Mouse (Mus musculus) kidney, adult 2 months (tissue): ENCODE measurements around the gene Cenpv. TPM values are rescaled to one million over a fixed set of nuclear protein-coding genes. Genes with fewer than 3 reads are reported as not detected.
"Not testable (repeated sequence)": the region's sequence is repeated elsewhere in the genome, so short reads cannot be mapped to it uniquely, and the experiment has no call there.

ENCODE experiments used
- DNase-seq: peaks from one replicate; pipeline ENCODE4 v3.0.0; 2021
- H3K27ac ChIP-seq: fragments of 200-500 bp; 2 replicates; pipeline ENCODE4 v1.5.1; 2012; ENCODE audit warnings: low read depth, low read length, control low read depth, inconsistent platforms; ENCODE audit not compliant: insufficient read depth
- H3K27me3 ChIP-seq: fragments of 200-500 bp; replicated peaks from 2 replicates; pipeline ENCODE4 v1.6.1; 2012; ENCODE audit warnings: mild to moderate bottlenecking, moderate library complexity, low read length, inconsistent platforms; ENCODE audit not compliant: control insufficient read depth, insufficient read depth
- H3K36me3 ChIP-seq: fragments of 200-500 bp; 2 replicates; pipeline ENCODE4 v1.6.1; 2012; ENCODE audit warnings: mild to moderate bottlenecking, moderate library complexity, low read length, inconsistent platforms; ENCODE audit not compliant: control insufficient read depth, insufficient read depth
- H3K4me1 ChIP-seq: fragments of 200-500 bp; 2 replicates; pipeline ENCODE4 v1.6.1; 2011; ENCODE audit warnings: low read length; ENCODE audit not compliant: control insufficient read depth, insufficient read depth
- H3K4me3 ChIP-seq: fragments of 200-500 bp; 2 replicates; pipeline ENCODE4 v1.5.1; 2011; ENCODE audit warnings: mild to moderate bottlenecking, low read depth, low read length, control low read depth; ENCODE audit not compliant: insufficient read depth
- CTCF ChIP-seq: fragments of 200-500 bp; conservative IDR thresholded peaks from 2 replicates; pipeline ENCODE4 v1.5.1; 2011; ENCODE audit warnings: low read depth, mild to moderate bottlenecking, control low read depth, low read length, moderate library complexity, mixed read lengths; ENCODE audit not compliant: insufficient read depth, insufficient read length
- POLR2A ChIP-seq: fragments of 200-500 bp; IDR thresholded peaks from one replicate; pipeline ENCODE4 v1.6.1; 2011; ENCODE audit warnings: low read depth, low read length, control low read depth
- WGBS: fragments of 180-500 bp; shearing (Covaris S2); methylation state at CpG from one replicate; pipeline ENCODE4 v1.1.7; 2018; 5-methylcytosine and 5-hydroxymethylcytosine counted together
- polyA plus RNA-seq: library from polyadenylated mRNA; depleted of rRNA; stranded (reverse); fragments of >200 nt; gene quantifications from 2 replicates; pipeline ENCODE4 v1.2.3, GENCODE M21; 2012

Gene Cenpv
- polyA plus RNA-seq, 1 experiment, result 41.7 TPM

DNA sequence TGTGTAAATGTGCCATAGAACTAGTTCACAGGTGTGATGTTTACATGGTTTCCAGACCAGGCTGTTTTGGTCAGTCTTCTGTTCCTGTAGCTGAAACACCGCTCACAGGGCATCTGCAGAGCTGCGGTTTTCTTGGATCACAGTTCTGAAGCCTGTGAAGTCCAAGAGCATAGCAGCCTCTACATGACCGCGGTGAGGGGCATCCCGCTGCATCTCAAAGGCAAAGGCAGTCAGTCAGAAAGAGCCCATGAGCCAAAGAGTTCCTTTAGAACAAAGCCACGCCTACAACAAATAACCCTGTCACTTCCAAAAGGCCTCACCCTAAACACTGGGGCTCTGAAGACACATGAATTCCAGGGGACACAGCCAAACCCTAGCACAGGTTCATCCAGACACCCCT, 25.8 kb downstream of the Cenpv start:
- no peak overlapping the region for H3K4me3 ChIP-seq
- no peaks in the 10 kb centered on the region for H3K27me3 ChIP-seq
- no peak for DNase-seq
- no peak for TF ChIP-seq CTCF
- TF ChIP-seq POLR2A, result no peak
- WGBS, result 81% methylated on average over 6 of the region's 6 CpGs
- H3K4me1 ChIP-seq, result no peaks in the 10 kb centered on the region
- no peaks in the 10 kb centered on the region for H3K36me3 ChIP-seq
- H3K27ac ChIP-seq, result no peak overlapping the region

GRCm38 (mm10) chr11:62512529-62513080, 26.5 kb downstream of the Cenpv start:
- no peak for DNase-seq
- no peak overlapping the region for H3K4me3 ChIP-seq
- no peak overlapping the region for H3K27ac ChIP-seq
- no peaks in the 10 kb centered on the region for H3K27me3 ChIP-seq
- WGBS, result 88% methylated on average over 8 of the region's 8 CpGs
- H3K4me1 ChIP-seq, result no peaks in the 10 kb centered on the region
- no peaks in the 10 kb centered on the region for H3K36me3 ChIP-seq
- TF ChIP-seq CTCF, result no peak
- no peak for TF ChIP-seq POLR2A

- TF ChIP-seq CTCF (no peak), POLR2A (no peak)
- no peaks in the 10 kb centered on the region for H3K27me3 ChIP-seq
- no peaks in the 10 kb centered on the region for H3K36me3 ChIP-seq
- WGBS, result 87% methylated on average over 13 of the region's 13 CpGs
- H3K4me3 ChIP-seq, result no peak overlapping the region
- H3K27ac ChIP-seq, result no peak overlapping the region
- DNase-seq, result peak; percentile 24
- H3K4me1 ChIP-seq, result no peaks in the 10 kb centered on the region
These were observed 27.4 kb downstream of the Cenpv start for GRCm38 (mm10) chr11:62511444-62512202.

- Histone ChIP-seq H3K27me3 (no peaks in the 10 kb centered on the region), H3K27ac (no peak overlapping the region), H3K4me3 (no peak overlapping the region), H3K36me3 (no peaks in the 10 kb centered on the region), H3K4me1 (no peaks in the 10 kb centered on the region)
- 94% methylated on average over 5 of the region's 5 CpGs for WGBS
- DNase-seq, result no peak
- TF ChIP-seq POLR2A (no peak), CTCF (no peak)
These were observed 28.1 kb downstream of the Cenpv start for GRCm38 (mm10) chr11:62510956-62511355.

- 81% methylated on average over 3 of the region's 3 CpGs for WGBS
- TF ChIP-seq POLR2A (no peak), CTCF (no peak)
- Histone ChIP-seq H3K27me3 (no peaks in the 10 kb centered on the region), H3K4me3 (no peak overlapping the region), H3K4me1 (no peaks in the 10 kb centered on the region), H3K27ac (no peak overlapping the region), H3K36me3 (no peaks in the 10 kb centered on the region)
- no peak for DNase-seq
These were observed 29.5 kb downstream of the Cenpv start for GRCm38 (mm10) chr11:62509571-62509970.

DNA sequence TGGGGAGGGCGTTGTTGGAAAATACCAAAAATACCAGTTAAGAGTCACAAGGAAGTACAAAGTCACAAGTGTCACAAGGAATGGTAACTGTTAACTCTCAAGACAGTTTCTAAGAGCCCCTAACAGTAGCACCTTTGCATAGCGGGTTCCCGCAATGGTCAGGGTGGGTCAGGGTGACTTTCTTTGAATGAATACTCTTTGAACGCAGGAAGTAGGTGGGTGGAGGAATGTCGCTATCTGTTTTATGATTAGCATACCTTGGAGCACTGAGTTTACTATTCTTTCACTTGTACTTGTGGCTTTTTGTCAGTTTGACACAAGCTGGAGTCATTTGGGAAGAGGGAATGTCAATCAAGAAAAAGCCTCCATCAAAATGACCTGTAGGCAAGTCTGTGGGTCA, 30.2 kb downstream of the Cenpv start:
- DNase-seq, H3K36me3 ChIP-seq, H3K27ac ChIP-seq, H3K4me3 ChIP-seq, H3K27me3 ChIP-seq, H3K4me1 ChIP-seq: not testable (repeated sequence)
- WGBS, result 96% methylated on average over 5 of the region's 5 CpGs

DNA sequence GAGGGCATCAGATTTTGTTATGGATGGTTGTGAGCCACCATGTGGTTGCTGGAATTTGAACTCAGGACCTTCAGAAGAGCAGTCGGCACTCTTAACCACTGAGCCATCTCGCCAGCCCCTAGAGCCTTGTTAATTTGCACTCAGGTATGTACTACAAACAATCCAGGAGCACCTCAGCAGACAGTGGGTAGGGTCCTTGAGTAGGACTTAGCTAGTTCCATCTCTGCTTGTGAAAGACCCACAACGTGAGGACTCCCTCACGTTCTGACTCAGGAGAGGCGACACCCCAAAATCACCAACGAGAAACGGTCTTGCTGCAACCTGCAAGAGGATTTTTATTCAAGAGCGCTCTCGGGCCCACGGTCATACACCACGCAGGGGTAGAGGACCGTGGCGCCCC, 30.7 kb downstream of the Cenpv start:
- 97% methylated on average over 13 of the region's 13 CpGs for WGBS

DNA sequence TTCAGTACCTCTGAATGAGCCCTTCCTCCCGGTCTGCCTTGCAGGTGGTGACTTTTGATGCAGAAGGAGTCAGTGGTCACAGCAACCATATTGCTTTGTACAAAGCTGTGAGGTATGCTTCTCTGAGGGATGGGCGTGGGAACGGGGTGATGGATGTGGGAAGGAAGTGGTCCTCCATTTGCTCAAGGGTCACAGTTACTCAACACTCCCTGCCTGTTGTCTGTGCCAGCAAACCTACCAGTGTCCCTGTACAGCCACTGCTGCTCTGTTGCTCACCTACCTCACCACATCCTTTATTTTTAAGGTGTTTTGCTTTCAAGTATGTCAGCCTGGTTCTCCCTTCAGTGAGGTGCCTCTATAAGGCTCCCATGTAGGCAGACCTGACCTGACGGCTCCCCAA, 31.4 kb downstream of the Cenpv start:
- 88% methylated on average over 4 of the region's 4 CpGs for WGBS
- no peak overlapping the region for H3K27ac ChIP-seq
- H3K4me1 ChIP-seq, result no peaks in the 10 kb centered on the region
- no peaks in the 10 kb centered on the region for H3K36me3 ChIP-seq
- H3K27me3 ChIP-seq, result no peaks in the 10 kb centered on the region
- DNase-seq, result no peak
- no peak overlapping the region for H3K4me3 ChIP-seq
- TF ChIP-seq CTCF, result no peak
- TF ChIP-seq POLR2A, result no peak

More for the DNA sequence above, 30.7 kb downstream of the Cenpv start:
- not testable (repeated sequence) for DNase-seq, H3K27me3 ChIP-seq, H3K36me3 ChIP-seq, H3K4me1 ChIP-seq, H3K27ac ChIP-seq, H3K4me3 ChIP-seq
